Mouse (Mus musculus) neural tube, embryonic 11.5 days (tissue): ENCODE results near the gene B4galt4. TPM values are rescaled to one million over a fixed set of nuclear protein-coding genes. Genes with fewer than 3 reads are reported as not detected.

ENCODE experiments used
- polyA plus RNA-seq: library from polyadenylated mRNA; unstranded; fragments of >200 nt; fragmentation: Nextera tagmentation; extraction: Ambion mirVana; gene quantifications from 2 replicates; pipeline ENCODE4 v1.2.1, GENCODE M21; 2014

B4galt4 gene
- polyA plus RNA-seq, 1 experiment from 2014 or later: 23.7 TPM

Other genes with a start within 250 kb of the B4galt4 start
- gene Timmdc1, start 219.6 kb upstream of the B4galt4 start, polyA plus RNA-seq: 29.6 and 33.3 TPM in 2 replicates
- gene Poglut1, start 192.0 kb upstream of the B4galt4 start, polyA plus RNA-seq: 69.8 and 70.4 TPM in 2 replicates
- gene Tmem39a, start 183.6 kb upstream of the B4galt4 start, polyA plus RNA-seq: 94.3 and 96.1 TPM in 2 replicates
- gene Arhgap31, start 29.0 kb upstream of the B4galt4 start, polyA plus RNA-seq: 7.7 and 8.7 TPM in 2 replicates
- 1.6 and 1.8 TPM in 2 replicates for gene Upk1b, start 58.1 kb downstream of the B4galt4 start, polyA plus RNA-seq
- not detected in 2 replicates for gene 4930435E12Rik, start 86.5 kb downstream of the B4galt4 start, polyA plus RNA-seq
- gene Igsf11, start 150.4 kb downstream of the B4galt4 start, polyA plus RNA-seq: 5.4 and 5.7 TPM in 2 replicates